Comparison of ENCODE assay signal across 11 mouse cellular contexts in genomic region chr17:86345234-86346005, GRCm38 (mm10).
DNase-seq lines count a peak whose midpoint lies in the region; ATAC-seq lines count a peak whose summit lies in the region.
"Had no signal": no experiment of that assay in that cellular context is flagged by ENCODE, and none has a peak within 500 bp of the region (broad histone marks: within the 10 kb centered on the region; RNA-seq: fewer than 3 reads in every experiment).

No protein-coding gene starts in this region.

- 78% methylated on average over 22 of the region's 22 CpGs for WGBS in kidney, embryonic 15.5 days
- 87% methylated on average over 22 of the region's 22 CpGs for WGBS in heart, embryonic 11.5 days (ENCODE audit: insufficient replicate concordance)

- peaks cover 14% of the 10 kb centered on the region for H3K4me1 ChIP-seq in kidney, embryonic 15.5 days
- peaks cover 11% of the 10 kb centered on the region; the same call in 1 of the 2 replicates for H3K4me1 ChIP-seq in heart, embryonic 11.5 days (ENCODE audit: control insufficient read depth, insufficient read depth, low read length)

- DNase-seq in kidney, postnatal 36 days: no peak
- DNase-seq in cerebellum, postnatal 14 days: peak; percentile 57 to 67
- peak; percentile 89 for DNase-seq in layer of hippocampus, adult 8-10 months (ENCODE audit: low spot score in 2 of 2)
- DNase-seq in right cerebral cortex, postnatal 10 days (ENCODE audit: low spot score in 2 of 2): peak; percentile 85 to 91
- no peak for DNase-seq in MN1 (ENCODE audit: low spot score)
- DNase-seq in urinary bladder, postnatal 4 days (ENCODE audit: low spot score in 2 of 2): no peak
- DNase-seq: heart, postnatal 36 days had no signal

- H3K9me3 ChIP-seq in kidney, embryonic 15.5 days (replicated peaks): no peaks in the 10 kb centered on the region
- no peaks in the 10 kb centered on the region for H3K9me3 ChIP-seq in heart, embryonic 11.5 days (replicated peaks; ENCODE audit: control insufficient read depth, low read length)

- H3K9ac ChIP-seq in kidney, embryonic 15.5 days: no peak overlapping the region
- no peak overlapping the region for H3K9ac ChIP-seq in heart, embryonic 11.5 days (ENCODE audit: low read depth, low read length)

- no peaks in the 10 kb centered on the region for H3K36me3 ChIP-seq in kidney, embryonic 15.5 days
- no peaks in the 10 kb centered on the region for H3K36me3 ChIP-seq in heart, embryonic 11.5 days (ENCODE audit: control insufficient read depth, insufficient read depth, low read length)

- H3K27ac ChIP-seq in kidney, embryonic 15.5 days: 0 out of 2 replicates have a peak overlapping the region, but pooled peaks have one; percentile 29
- no peak overlapping the region for H3K27ac ChIP-seq in heart, embryonic 11.5 days (ENCODE audit: low read depth, low read length)
- H3K27ac ChIP-seq: kidney, postnatal 0 days had no signal

- no peaks in the 10 kb centered on the region for H3K27me3 ChIP-seq in kidney, embryonic 15.5 days
- H3K27me3 ChIP-seq in heart, embryonic 11.5 days (ENCODE audit: control insufficient read depth, insufficient read depth, low read length): no peaks in the 10 kb centered on the region

- no peak overlapping the region for H3K4me3 ChIP-seq in kidney, embryonic 15.5 days (replicated peaks)
- no peak overlapping the region for H3K4me3 ChIP-seq in heart, embryonic 11.5 days (ENCODE audit: low read depth, low read length)

- ATAC-seq in kidney, embryonic 15.5 days (replicated peaks; ENCODE audit: low FRiP score): no peak
- no peak for ATAC-seq in heart, embryonic 11.5 days (replicated peaks; ENCODE audit: insufficient number of reproducible peaks, low FRiP score, low TSS enrichment)
- ATAC-seq: CD4-positive, CD25-positive, alpha-beta regulatory T cell, adult 4 months had no signal

- H3K4me2 ChIP-seq in kidney, embryonic 15.5 days: no peak overlapping the region
- H3K4me2 ChIP-seq in heart, embryonic 11.5 days: no peak overlapping the region

Comparison
In these comparisons a context has a peak if more than half of its experiments do, and no peak if none do; other contexts are left out.
1. DNase-seq: peak in cerebellum, postnatal 14 days (2 of 2), layer of hippocampus, adult 8-10 months (2 of 2) and right cerebral cortex, postnatal 10 days (2 of 2); none in kidney, postnatal 36 days (0 of 2), MN1 (single experiment) and urinary bladder, postnatal 4 days (0 of 2).